Mouse (Mus musculus) fat pad, adult 2 months (tissue): Measurements from ENCODE around the gene Rilpl1.
"Not testable (repeated sequence)": the region's sequence is repeated elsewhere in the genome, so short reads cannot be mapped to it uniquely, and the experiment has no call there.

Source experiments
- DNase-seq: peaks from one replicate; pipeline ENCODE4 v3.0.0-alpha.2; 2011; ENCODE audit warnings: low read depth, low spot score; ENCODE audit errors: extremely low read depth

The Rilpl1 gene

GRCm38 (mm10) chr5:124529697-124530096 lies 1.5 kb downstream of the Rilpl1 start:
- no peak for DNase-seq

GRCm38 (mm10) chr5:124529191-124529651 lies 2.0 kb downstream of the Rilpl1 start:
- DNase-seq, result no peak

GRCm38 (mm10) chr5:124528791-124529190 lies 2.4 kb downstream of the Rilpl1 start:
- DNase-seq, result no peak

- DNase-seq, result no peak
These were observed 2.8 kb downstream of the Rilpl1 start for GRCm38 (mm10) chr5:124528351-124528750.

- no peak for DNase-seq
These were observed 6.2 kb downstream of the Rilpl1 start for GRCm38 (mm10) chr5:124524943-124525342.

- no peak for DNase-seq
These were observed 8.2 kb downstream of the Rilpl1 start for GRCm38 (mm10) chr5:124523032-124523431.

- DNase-seq, result no peak
These were observed 9.6 kb downstream of the Rilpl1 start for GRCm38 (mm10) chr5:124521588-124521987.

GRCm38 (mm10) chr5:124518648-124519047 lies 12.5 kb downstream of the Rilpl1 start:
- DNase-seq, result no peak

- no peak for DNase-seq
These were observed 15.4 kb downstream of the Rilpl1 start for GRCm38 (mm10) chr5:124515789-124516188.

GRCm38 (mm10) chr5:124510536-124511050 lies 20.6 kb downstream of the Rilpl1 start:
- no peak for DNase-seq

- no peak for DNase-seq
These were observed 21.4 kb downstream of the Rilpl1 start for GRCm38 (mm10) chr5:124509742-124510237.

- DNase-seq, result no peak
These were observed 22.0 kb downstream of the Rilpl1 start for GRCm38 (mm10) chr5:124509200-124509599.

- no peak for DNase-seq
These were observed 24.3 kb downstream of the Rilpl1 start for GRCm38 (mm10) chr5:124506731-124507359.

- no peak for DNase-seq
These were observed 26.0 kb downstream of the Rilpl1 start for GRCm38 (mm10) chr5:124505235-124505634.

GRCm38 (mm10) chr5:124503742-124504141 lies 27.4 kb downstream of the Rilpl1 start:
- DNase-seq, result no peak

GRCm38 (mm10) chr5:124501541-124501940 lies 29.6 kb downstream of the Rilpl1 start:
- DNase-seq, result no peak

GRCm38 (mm10) chr5:124500573-124500972 lies 30.6 kb downstream of the Rilpl1 start:
- DNase-seq, result no peak

- not testable (repeated sequence) for DNase-seq
These were observed 31.2 kb downstream of the Rilpl1 start for GRCm38 (mm10) chr5:124500037-124500436.

- DNase-seq, result no peak
These were observed 32.2 kb downstream of the Rilpl1 start for GRCm38 (mm10) chr5:124499001-124499400.

GRCm38 (mm10) chr5:124498221-124498876 lies 32.8 kb downstream of the Rilpl1 start:
- no peak for DNase-seq

GRCm38 (mm10) chr5:124496614-124497514 lies 34.3 kb downstream of the Rilpl1 start:
- no peak for DNase-seq
